Mouse (Mus musculus) heart, adult 2 months (tissue): ENCODE data around the gene Evi5l.

Experiments used
- CTCF ChIP-seq: fragments of 200-600 bp; IDR thresholded peaks from 2 replicates; pipeline ENCODE4 v1.8.1; 2022; ENCODE audit warnings: antibody characterized with exemption, mild to moderate bottlenecking, moderate library complexity
- EP300 ChIP-seq: fragments of 200-500 bp; IDR thresholded peaks from 2 replicates; pipeline ENCODE4 v1.6.1; 2011; ENCODE audit warnings: low read depth, low read length, control low read depth; ENCODE audit not compliant: insufficient read depth
- POLR2A ChIP-seq: fragments of 200-500 bp; IDR thresholded peaks from 2 replicates; pipeline ENCODE4 v1.6.1; 2011; ENCODE audit warnings: mild to moderate bottlenecking, low read depth, low read length, control low read depth; ENCODE audit not compliant: insufficient read depth

DNA sequence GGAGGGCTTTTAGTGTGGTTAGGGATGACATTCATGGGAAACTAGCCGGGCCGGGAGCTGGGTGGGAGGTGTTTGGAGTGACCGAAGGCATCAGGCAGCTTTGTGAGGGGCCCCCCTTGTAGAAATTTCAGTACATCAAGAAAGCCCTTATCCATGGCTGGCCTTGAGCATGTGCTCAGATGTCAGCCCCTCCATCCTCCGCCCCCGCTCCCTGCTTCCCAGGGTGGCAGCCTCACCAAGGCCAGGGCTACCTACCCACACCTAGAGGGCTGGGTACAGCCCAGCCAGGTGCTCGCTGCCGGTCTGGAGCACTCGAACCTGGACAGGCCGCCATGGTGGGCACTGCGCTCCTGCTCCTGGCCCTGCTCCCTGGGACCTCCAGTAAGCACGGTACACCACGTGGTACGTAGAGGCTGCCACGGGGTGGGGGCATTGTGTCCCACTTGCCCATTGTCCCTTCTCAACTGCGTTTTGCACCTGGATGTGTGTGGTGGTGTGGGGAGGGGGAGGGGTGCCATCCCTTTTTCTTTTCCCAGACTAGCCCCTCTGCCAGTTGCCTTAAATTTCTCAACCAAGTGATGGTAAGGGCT is 81.7 kb downstream of the Evi5l start, which contains the start of gene Tgfbr3l:
- TF ChIP-seq EP300 (no peak), POLR2A (no peak), CTCF (no peak)
